Mouse (Mus musculus) left cerebral cortex, adult 11 months (tissue): ENCODE results near the gene 1700028J19Rik.

Experiments
- DNase-seq: peaks from one replicate; pipeline ENCODE4 v3.0.0; 2022; ENCODE audit warnings: low spot score

Gene 1700028J19Rik

DNA sequence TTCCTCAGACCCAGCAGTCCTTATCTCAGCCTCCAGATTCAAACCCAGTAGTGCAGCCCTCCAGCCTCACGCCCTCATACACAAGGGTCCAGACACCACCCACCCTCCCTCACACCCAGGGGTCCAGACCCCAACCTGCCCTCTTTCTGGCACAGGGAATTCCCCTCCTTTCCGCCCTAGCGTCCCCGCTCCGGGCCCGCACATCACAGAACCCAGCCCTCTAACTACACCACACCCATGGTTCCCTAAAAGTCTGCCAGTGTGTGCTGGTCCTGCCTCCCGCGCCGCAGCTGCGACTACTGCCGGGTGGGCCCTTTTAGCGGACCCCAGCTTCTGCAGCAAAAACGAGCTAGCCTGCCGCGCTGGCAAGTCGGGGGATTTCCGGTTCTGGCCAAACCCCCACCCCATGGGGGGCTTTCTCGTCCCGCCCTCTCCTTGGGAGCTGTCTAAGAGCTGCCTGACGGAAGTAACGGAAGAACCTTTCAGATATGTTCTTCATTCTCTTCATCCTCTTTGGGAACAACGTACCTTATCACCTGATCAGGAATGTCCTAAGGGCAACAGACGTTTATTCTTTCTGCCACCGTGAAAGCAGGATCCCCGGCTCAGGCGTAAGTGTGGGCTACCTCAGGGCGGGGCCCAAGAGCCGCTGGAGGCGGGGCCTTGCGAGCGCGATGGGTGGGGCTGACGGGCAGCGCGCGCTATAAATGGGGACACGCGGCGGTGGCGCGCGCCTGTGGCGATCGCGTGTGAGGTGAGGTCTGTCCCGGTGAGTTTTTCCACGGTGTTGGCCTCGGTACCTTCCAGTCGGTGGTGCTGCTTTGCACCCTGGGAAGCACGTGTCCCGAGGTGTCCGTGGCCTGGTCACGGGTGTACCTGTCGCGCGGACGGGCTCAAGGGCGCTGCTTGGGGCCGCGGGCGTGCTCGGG lies at the start of gene 1700028J19Rik, which contains the start of gene 2410002F23Rik:
TSS of gene 1700028J19Rik (minus strand) at position 641 of the 929 bp plus-strand sequence.
TSS of gene 2410002F23Rik (plus strand) at position 668 of the 929 bp plus-strand sequence.
- DNase-seq = peak; percentile 87

DNA sequence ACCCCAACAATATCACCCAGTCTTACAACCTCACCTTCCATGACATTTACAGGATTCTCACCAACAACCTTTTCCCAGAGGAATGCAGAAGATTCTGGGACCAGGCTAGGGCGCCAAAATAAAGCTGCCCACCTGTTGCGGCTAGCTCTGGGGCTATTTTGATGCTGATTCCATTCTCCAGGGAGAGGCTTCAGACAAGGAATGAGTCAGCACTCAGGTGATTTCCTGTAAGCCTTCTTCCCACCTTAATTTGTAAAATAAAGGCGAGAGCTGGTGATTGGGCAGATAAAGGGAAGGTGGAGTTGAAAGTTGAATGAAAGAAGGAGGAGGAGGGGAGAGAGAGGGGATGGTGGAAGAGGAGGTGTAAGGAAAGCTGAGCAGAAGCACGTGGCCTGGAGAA lies 44.9 kb upstream of the 1700028J19Rik start:
- no peak for DNase-seq

DNA sequence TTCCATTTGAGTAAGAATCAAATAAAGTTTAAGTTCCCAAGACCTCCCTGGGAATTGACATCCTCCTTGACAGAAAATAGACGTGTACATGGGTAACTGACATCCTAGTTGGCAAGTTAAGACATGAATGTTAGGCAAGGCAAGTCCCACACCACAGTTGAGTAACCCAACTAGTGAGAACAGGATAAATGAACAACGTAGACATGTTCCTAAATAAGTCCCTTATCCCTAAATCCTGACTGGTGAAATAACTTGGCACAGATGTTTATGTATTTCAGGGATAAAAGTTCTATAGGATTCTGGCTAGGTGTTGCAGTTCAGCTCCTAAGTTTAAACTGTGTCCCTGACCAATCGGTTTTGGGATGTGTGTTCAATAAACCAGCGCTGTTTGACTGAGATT lies 44.5 kb upstream of the 1700028J19Rik start:
- no peak for DNase-seq

DNA sequence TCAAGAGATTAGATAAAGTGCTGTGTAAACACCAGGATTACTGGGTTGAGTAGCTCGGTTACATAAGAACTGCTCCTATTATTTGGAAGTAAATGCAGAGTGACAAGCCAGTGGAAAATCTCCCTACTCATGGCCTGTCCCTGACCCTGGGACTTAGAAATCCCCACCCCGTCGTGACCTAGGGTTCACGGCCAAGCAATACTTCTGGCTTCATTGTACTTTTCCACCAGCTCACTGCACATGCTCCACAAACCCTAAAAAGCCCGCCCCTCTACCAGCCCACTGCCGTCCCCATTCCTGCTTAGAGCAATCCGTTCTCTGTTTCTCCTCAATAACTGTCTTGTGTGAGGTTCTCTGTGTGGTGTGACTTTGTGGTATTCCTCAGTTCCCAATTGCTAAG lies 41.3 kb upstream of the 1700028J19Rik start:
- no peak for DNase-seq

DNA sequence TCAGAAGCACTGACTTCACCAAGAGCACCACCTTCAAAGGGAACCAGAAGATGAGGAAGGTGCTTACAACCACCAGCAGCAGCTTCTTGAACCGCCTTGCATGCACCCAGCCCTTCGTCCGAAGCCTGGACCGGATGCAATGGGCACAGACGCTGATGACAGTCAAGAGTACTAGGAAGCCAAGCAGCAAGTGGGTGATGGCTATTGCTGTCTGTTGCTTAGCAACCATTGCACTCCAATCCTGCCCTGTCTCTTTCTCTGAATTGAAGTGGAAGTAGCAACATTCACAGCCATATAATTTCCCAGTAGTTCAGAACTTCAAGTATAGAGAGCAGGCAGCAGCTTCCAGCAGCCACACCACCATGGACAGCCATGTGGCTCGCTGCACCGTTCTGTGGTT lies 35.1 kb upstream of the 1700028J19Rik start:
- DNase-seq = no peak

DNA sequence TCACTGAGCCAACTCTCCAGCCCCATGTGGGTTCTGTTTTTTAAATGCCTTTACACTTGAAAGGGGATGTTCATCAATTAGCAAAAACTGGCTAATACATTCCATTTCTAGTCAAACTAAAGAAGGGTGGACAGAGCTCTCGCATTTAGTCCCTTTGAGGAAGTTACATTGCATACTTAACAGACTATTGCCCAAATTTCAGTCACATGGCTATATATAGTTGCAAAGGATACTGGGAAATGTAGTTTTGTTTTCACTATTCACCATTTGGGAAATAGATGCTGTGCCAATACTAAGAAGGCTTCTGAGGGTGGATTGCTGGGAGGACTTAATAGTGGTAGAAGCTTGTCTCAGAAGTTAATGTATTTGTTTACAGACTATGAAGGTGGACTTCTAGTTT lies 34.5 kb upstream of the 1700028J19Rik start:
- no peak for DNase-seq

DNA sequence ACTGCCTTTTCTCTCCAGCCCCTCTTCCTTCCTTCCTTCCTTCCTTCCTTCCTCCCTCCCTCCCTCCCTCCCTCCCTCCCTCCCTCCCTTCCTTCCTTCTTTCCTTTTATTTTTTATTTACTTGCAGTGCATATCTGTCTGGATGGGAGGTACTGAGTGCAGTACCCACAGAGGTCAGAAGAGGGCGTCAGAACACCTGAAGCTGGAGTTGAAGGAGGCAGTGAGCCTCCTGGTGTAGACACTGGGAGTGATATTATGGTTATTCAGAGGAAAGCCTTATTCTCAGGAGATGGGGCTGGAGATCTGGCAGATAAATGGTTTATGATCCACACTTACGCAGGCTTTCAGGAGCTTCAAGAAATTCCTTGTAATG lies 30.7 kb upstream of the 1700028J19Rik start:
- peak; percentile 56 for DNase-seq

DNA sequence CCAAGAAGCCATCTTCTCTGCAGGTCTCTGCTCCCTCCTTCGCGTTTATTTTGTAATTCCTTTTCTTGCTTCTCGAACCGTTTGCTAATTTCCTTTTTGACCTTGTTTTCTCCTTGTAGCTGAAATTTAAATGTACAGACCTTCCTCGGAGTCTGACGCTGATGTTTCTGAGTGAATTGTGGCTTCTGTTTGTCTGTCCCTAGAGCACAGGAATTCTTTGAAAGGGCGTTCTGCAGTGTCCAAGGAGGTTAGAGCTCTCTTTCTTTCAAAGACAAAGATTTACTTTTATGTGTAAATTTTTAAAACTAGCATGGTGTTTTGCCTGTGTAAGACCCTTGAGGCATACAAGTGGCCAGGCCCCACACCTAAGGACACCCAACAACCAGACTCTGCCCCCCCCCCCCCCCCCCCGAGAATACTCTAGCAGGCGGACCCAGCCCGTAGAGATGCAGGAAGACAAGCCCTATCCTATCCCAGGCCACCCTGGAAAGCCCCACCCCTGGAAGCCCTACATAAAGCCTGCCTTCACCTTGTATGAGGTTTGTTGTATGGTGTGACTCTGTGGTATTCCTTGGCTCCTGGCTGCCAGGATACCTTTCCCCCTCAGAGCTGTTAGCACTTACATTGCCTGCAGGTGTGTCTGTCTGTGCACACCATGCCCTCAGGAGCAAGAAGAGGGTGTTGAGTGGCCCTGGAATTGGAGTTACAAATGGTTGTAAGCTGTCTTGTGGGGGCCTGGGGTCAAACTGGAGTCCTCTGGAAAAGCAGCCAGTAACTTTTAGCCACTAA lies 30.2 kb upstream of the 1700028J19Rik start:
- no peak for DNase-seq

DNA sequence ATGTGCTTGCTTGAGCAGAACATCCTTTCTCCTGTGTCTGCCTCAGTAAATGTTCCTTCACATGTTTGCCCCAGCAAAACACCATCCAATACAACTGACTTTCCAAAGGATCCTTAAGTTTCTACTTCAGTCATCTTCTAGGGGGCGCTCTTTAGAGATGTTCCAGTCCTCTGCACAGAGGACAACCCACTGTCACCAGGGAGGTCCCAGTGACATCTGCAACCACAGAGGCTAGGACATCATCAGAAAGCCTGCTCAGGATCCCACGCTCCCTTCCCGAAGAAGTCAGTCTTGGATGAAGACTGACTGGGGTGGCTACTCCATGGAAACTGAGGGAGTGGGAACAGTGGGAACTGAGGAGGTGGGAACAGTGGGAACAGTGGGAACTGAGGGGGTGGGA lies 29.1 kb upstream of the 1700028J19Rik start:
- DNase-seq = no peak

DNA sequence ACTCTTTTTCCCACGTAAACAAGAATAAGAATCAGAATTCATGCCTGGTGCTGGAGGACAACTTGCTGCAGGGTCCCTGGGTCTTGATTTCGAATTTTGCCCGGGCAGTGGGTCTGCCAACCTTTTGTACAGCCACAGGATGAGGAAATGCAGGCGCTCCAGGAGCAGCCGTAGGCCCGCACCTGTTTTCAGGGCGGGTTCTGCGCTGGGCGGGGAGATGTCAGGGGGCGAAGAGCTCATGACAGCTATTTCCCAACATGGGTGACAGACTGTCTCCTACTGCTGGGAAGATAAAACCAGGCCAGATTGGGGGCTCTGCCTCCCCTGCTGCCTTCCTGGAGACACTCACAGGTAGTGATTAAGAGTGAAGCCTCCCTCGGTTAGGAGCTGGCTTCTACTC lies 27.6 kb upstream of the 1700028J19Rik start:
- no peak for DNase-seq

DNA sequence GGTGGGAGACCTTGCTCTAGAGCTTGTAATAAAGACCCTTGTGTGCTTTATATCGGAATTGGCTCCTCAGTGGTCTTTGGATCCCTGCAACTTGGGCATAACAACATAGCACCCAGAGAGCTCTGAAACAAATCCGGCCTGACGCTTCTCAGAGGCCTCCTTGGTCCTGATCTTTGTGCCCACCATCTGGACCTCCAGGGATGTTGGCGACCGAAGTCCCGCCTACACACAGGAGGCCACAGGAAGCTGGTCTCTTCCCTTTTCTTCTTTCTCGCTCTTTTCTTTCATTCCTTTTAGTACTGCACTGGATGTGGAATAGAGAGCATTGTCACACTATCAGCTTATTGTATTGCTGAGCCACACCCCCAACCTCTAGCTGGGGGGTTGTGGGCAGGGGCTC lies 27.0 kb upstream of the 1700028J19Rik start:
- DNase-seq = no peak

DNA sequence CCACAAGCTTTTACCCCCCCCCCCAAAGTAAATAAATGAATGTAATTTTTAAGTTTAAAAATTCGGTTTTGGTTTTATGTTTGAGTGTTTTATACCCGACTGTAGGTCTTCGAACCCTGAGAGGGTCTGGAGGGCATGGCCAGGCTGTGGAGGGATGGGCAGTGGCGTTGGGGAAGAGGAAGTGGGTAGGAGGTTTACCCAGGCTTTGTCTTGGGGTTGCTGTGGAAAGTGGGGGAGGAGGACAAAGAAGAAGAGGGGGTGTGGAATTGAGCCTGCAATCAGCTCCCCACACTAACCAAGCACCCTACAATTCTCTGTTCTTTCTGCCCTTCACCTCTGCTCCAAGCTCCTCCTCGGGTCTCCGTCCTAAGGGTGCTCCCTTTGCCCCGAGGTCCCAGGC lies 26.1 kb upstream of the 1700028J19Rik start:
- DNase-seq = no peak

DNA sequence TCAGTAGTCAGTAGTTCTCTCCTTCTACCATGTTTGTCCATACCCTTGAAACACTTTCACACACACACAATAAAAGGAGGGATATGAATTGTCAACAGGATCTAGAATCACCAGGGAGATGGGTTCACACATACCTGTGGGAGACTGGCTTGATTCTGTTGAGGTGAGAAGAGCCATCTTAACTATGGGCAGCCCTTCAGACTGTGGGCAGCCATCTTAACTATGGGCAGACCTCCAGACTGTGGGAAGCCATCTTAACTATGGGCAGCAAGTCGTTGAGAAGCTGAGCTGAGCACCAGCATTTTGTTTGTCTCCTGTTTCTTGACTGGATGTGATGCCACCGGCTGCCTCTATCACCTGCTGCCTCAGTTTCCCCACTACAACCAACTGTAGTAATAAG lies 24.8 kb upstream of the 1700028J19Rik start:
- no peak for DNase-seq

DNA sequence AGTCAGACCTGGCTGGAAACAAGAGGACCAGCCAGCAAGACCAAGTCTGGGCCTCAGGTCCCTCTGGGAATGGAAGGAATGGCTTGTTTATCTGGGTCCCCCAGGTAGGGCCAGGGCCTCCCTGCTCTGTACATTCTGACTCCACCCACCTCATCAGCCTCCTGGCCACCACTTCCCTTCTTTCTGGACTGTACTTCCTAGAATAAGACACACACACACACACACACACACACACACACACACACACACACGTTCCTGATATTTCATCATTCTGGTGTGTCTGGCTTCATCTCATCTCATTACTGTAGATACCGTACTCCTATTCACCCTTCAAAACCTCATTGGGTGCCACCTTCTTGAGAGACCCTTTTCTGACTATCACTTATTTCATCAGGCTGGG lies 22.9 kb upstream of the 1700028J19Rik start:
- DNase-seq = no peak

DNA sequence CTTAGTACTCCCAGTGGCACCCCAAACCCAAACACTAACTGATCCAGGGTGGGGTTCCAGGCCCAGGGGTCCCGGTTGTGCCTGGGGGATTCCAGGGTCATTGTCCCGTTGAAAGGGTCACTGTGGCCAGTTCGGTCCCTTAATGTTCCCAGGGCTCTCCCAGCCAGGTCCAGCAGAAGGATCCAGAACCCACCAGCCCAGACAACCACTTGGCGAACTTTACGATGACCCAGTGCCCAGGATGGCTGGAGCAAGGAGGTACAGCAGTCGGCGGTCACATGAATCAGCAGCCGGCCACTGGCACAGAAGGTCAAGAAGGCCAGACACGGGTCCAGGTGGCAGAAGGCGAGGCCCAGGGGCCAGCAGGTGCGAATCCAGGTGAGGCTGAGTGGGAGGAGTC lies 21.6 kb upstream of the 1700028J19Rik start:
- no peak for DNase-seq

DNA sequence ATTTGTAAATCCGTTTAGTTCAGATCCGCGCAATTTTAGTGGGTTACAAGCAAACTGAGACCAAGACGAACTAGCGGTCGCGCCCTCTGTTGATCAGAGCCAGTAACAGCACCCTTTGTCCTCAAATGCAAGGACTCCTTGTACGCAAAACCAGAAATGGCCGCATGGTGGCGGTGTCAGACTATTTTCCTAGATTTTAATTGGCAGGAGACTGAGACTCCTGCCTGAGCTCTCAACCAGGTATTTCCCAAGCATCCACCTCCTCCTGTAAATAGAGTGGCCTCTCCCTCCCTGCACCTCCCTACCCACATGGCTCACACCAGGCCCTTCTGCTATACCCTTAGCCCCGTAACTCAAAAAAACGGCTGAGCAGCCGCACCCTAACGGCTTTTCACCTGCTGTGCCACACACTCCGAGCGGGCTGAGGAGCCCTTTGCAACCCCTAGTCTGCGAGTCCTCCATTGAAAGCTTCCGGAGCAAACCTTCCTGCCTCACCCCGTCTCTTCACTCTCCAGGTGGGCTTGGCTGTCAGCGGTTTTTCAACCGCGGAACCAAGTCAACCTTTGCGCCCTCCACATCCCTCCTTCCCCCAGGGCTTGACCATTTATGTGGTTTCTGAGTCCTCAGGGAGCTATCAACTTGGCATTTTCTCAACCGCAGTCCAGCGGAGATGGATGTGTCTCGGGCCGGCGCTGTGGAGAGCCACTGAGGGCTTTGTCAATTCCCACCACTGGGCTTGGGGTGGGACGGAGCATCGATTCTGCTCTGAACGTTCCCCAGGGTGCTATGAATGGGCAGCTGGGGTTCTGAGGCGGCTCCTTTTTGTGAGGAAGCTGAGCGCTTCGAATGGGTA lies 16.5 kb upstream of the 1700028J19Rik start:
- peak; percentile 88 for DNase-seq

DNA sequence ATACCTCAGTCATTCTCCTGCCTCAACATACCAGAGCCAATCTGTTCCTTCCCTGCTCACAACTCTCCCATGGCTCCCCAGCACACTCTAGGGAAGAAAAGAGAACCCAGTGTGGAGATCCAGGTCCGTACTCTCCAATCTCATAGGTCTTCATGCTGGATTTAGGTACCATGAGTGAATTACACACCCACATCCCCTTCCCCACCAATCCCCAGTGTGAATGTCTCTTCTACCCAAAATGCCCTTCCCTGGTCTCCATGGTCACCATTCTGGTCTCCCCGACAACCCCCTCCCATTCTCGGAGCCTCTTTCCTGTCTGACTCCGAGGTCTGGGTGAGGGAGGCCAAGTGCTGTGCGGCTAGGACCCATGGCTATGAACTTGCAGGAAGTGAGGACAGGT lies 14.7 kb upstream of the 1700028J19Rik start, which contains the start of gene Gm15517:
TSS of gene Gm15517 (plus strand) at position 301 of the 400 bp plus-strand sequence.
- DNase-seq = no peak

DNA sequence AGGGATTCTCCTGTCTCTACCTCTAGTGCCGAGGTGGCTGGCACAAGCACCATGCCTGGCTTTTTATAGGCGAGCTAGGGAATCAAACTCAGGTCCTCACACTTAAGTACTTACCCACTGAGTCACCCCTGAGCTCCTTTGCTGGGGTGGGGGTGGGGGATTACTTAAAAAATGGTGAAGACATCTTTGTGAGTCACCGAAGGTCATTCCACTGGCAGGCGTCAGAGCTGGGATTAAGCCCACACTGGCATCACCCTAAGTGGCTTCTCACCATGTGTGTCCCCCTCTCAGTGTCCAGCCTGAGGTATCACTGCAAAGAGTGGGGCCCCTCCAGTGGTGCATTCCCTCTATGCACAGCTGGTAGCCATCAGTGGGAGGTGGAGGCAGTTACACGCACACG lies 13.9 kb upstream of the 1700028J19Rik start:
- DNase-seq = no peak

DNA sequence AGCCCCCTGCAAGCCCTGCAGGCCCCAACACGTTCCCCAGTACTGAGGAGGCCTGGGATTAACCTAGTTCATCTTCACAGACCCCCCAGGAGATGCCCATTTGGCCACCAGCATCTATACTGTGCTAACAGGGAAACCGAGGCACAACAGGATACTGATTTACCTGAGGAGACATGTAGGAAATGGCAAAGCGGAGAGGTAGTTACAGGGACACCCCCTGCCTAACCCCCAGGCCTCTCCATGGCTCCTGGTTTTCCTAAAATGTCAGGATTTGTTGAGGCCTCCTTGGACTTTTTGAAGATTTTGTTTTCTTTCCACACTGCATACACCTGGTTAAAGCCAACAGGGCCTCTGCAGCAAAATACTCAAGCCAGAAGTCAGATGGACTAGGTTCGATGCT lies 10.8 kb upstream of the 1700028J19Rik start, which contains the start of gene Acp4:
TSS of gene Acp4 (minus strand) at position 101 of the 400 bp plus-strand sequence.
- no peak for DNase-seq

DNA sequence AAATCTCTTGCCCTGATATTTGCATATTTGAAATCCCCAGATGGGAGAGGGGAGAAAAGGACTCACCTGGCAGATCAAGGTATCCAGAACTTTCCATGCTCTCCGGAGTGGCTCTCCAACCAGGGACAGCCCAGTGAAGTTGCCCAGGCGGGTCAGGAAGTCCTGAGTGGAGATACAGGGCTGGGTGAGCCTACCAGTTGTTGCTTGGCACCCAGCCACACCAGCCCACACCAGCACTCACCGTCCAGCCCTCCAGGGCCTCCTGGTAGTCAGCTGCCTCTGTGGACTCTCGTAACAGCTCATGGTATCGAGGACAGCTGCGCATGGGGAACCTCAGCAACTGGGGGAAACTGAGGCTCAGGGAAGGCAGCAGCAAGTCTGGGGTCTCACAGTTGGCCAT lies 8.4 kb upstream of the 1700028J19Rik start:
- no peak for DNase-seq

DNA sequence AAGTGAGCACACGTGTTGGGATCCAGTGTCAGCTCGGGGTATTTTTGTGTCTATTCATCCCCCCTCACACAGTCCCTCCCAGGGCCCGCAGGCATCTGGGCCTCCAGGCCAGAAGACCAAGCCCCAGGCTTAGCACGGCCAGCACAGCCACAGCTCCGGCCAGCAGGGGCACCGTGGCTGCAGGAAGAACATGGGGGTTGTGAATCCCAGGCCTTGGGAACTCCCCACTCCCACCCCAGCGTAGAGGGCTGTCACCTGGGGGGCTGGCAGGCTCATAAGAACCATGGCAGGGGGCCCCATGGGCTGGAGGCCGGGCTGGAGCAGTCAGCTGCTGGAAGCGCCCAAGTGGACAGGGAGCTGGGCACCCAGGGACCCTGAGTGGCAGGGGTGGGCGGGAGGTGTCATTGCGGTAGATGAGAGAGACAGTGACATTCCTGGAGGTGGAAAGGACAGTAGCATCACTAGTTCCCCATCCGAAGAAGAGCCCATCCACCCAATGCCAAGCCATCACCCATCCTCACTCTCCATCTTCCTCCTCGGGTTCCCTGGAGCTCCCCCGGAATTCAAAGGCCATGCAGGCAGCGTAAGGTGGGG lies 6.6 kb upstream of the 1700028J19Rik start:
- DNase-seq = no peak
